Mouse (Mus musculus) telencephalon, adult 2 months (tissue): ENCODE measurements at regions not wholly inside any gene's neighbourhood (a gene's known extent, or its start where the extent isn't known, plus 50 kb on each side); places are given as distances from the start of the nearest gene placed in this dataset.

Experiments used
- DNase-seq: peaks from one replicate; pipeline ENCODE4 v3.0.0-alpha.2; 2011; ENCODE audit warnings: low read depth, low spot score

GRCm38 (mm10) chr17:7680658-7681057, 146.4 kb downstream of the Fndc1 start:
- DNase-seq, result no peak

- DNase-seq, result no peak
Measured at GRCm38 (mm10) chr17:7679786-7680185, 147.3 kb downstream of the Fndc1 start.

GRCm38 (mm10) chr17:7678898-7679297, 148.2 kb downstream of the Fndc1 start:
- no peak for DNase-seq

GRCm38 (mm10) chr17:7677796-7678195, 149.3 kb downstream of the Fndc1 start:
- DNase-seq, result no peak

- DNase-seq, result no peak
Measured at GRCm38 (mm10) chr17:7677301-7677700, 149.8 kb downstream of the Fndc1 start.

GRCm38 (mm10) chr17:7676776-7677175, 150.3 kb downstream of the Fndc1 start:
- no peak for DNase-seq

- no peak for DNase-seq
Measured at GRCm38 (mm10) chr17:7674511-7674910, 152.6 kb downstream of the Fndc1 start.

GRCm38 (mm10) chr17:7667826-7668225, 159.3 kb downstream of the Fndc1 start:
- DNase-seq, result no peak

GRCm38 (mm10) chr17:7666781-7667398, 160.2 kb downstream of the Fndc1 start:
- DNase-seq, result no peak

GRCm38 (mm10) chr17:7666207-7666606, 160.9 kb downstream of the Fndc1 start:
- no peak for DNase-seq

GRCm38 (mm10) chr17:7665686-7666085, 161.4 kb downstream of the Fndc1 start:
- DNase-seq, result no peak

- DNase-seq, result no peak
Measured at GRCm38 (mm10) chr17:7663896-7664880, 162.9 kb downstream of the Fndc1 start.

GRCm38 (mm10) chr17:7656503-7656902, 170.6 kb downstream of the Fndc1 start:
- no peak for DNase-seq

GRCm38 (mm10) chr17:7655966-7656365, 171.1 kb downstream of the Fndc1 start:
- no peak for DNase-seq

GRCm38 (mm10) chr17:7654064-7654564, 173.0 kb downstream of the Fndc1 start:
- DNase-seq, result no peak

GRCm38 (mm10) chr17:7652037-7652436, 175.1 kb downstream of the Fndc1 start:
- peak; percentile 3 for DNase-seq

- DNase-seq, result no peak
Measured at GRCm38 (mm10) chr17:7650417-7650816, 176.7 kb downstream of the Fndc1 start.

GRCm38 (mm10) chr17:7644857-7645481, 182.1 kb downstream of the Fndc1 start:
- no peak for DNase-seq

GRCm38 (mm10) chr17:7643640-7644039, 183.5 kb downstream of the Fndc1 start:
- DNase-seq, result no peak

- no peak for DNase-seq
Measured at GRCm38 (mm10) chr17:7642442-7642887, 184.6 kb downstream of the Fndc1 start.

GRCm38 (mm10) chr17:7634291-7634664, 192.8 kb downstream of the Fndc1 start:
- no peak for DNase-seq
